Mouse (Mus musculus): ENCODE measurements around the gene Patl2. TPM values are rescaled to one million over a fixed set of nuclear protein-coding genes. Genes with fewer than 3 reads are reported as not detected.

Gene Patl2
- polyA plus RNA-seq (2015; fragmentation: Nextera tagmentation; extraction: Ambion mirVana), result not detected in 2 replicates

- WGBS, result 81% methylated on average over 17 of the region's 17 CpGs
- no peak within 1 kb of the TSS for H3K9ac ChIP-seq
- no peak for ATAC-seq (ENCODE audit: insufficient number of reproducible peaks, low FRiP score, low TSS enrichment, low read depth)
Observed at GRCm38 (mm10) chr2:122186106-122186505, at the start of gene Patl2, which contains the start of gene Terb2. TSS of gene Patl2 (minus strand) at chr2:122186189. TSS of gene Terb2 (plus strand) at chr2:122186272.

GRCm38 (mm10) chr2:122235425-122235824, 49.4 kb upstream of the Patl2 start:
- 82% methylated on average over 2 of the region's 2 CpGs for WGBS
- Histone ChIP-seq H3K9me3 (no peaks in the 10 kb centered on the region), H3K36me3 (no peaks in the 10 kb centered on the region), H3K27ac (no peak overlapping the region), H3K9ac (no peak overlapping the region), H3K4me3 (peak overlapping the region; percentile 60), H3K4me1 (peaks cover 13% of the 10 kb centered on the region; the same call in 1 of the 2 replicates), H3K4me2 (peak overlapping the region; percentile 81), H3K27me3 (no peaks in the 10 kb centered on the region)
- ATAC-seq (ENCODE audit: insufficient number of reproducible peaks, low FRiP score, low TSS enrichment, low read depth), result no peak

More at GRCm38 (mm10) chr2:122186106-122186505, at the start of gene Patl2, which contains the start of gene Terb2:
- no peaks in the 10 kb centered on the region for H3K27me3 ChIP-seq
- no peaks in the 10 kb centered on the region for H3K9me3 ChIP-seq
- no peaks in the 10 kb centered on the region for H3K36me3 ChIP-seq
- H3K4me3 ChIP-seq, result no peak within 1 kb of the TSS
- no peak within 1 kb of the TSS for H3K27ac ChIP-seq
- 0 out of 2 replicates have a peak, but pooled peaks cover 3% of the 10 kb centered on the region for H3K4me1 ChIP-seq
- no peak within 1 kb of the TSS for H3K4me2 ChIP-seq

- peak within 1 kb of the TSS; percentile 60 for H3K4me3 ChIP-seq
- peak; percentile 88 for ATAC-seq (ENCODE audit: insufficient number of reproducible peaks, low FRiP score, low TSS enrichment, low read depth)
- H3K27ac ChIP-seq, result peak within 1 kb of the TSS; percentile 80; the same call in 1 of the 2 replicates
- under 1% methylated on average over 34 of the region's 35 CpGs for WGBS
- H3K4me1 ChIP-seq, result peaks cover 13% of the 10 kb centered on the region; the same call in 1 of the 2 replicates
- no peaks in the 10 kb centered on the region for H3K36me3 ChIP-seq
- H3K9me3 ChIP-seq, result no peaks in the 10 kb centered on the region
- H3K27me3 ChIP-seq, result no peaks in the 10 kb centered on the region
- peak within 1 kb of the TSS; percentile 26 for H3K9ac ChIP-seq
- peak within 1 kb of the TSS; percentile 81 for H3K4me2 ChIP-seq
Observed at GRCm38 (mm10) chr2:122234611-122235288, 48.8 kb upstream of the Patl2 start, which contains the start of gene Sord. TSS of gene Sord (plus strand) at chr2:122234749.

GRCm38 (mm10) chr2:122233759-122234557, 48.0 kb upstream of the Patl2 start:
- Histone ChIP-seq H3K9ac (0 out of 2 replicates have a peak overlapping the region, but pooled peaks have one; percentile 26), H3K27ac (peak overlapping the region; percentile 80; the same call in 1 of the 2 replicates), H3K4me1 (peaks cover 13% of the 10 kb centered on the region; the same call in 1 of the 2 replicates), H3K4me2 (peak overlapping the region; percentile 81), H3K4me3 (peak overlapping the region; percentile 60), H3K27me3 (no peaks in the 10 kb centered on the region), H3K36me3 (no peaks in the 10 kb centered on the region), H3K9me3 (no peaks in the 10 kb centered on the region)
- 6% methylated on average over 26 of the region's 26 CpGs for whole genome bisulfite sequencing
- ATAC-seq (ENCODE audit: insufficient number of reproducible peaks, low FRiP score, low TSS enrichment, low read depth), result no peak

- no peaks in the 10 kb centered on the region for H3K36me3 ChIP-seq
- H3K9ac ChIP-seq, result no peak overlapping the region
- H3K4me3 ChIP-seq, result no peak overlapping the region; the same call in 1 of the 2 replicates
- no peaks in the 10 kb centered on the region for H3K27me3 ChIP-seq
- H3K4me1 ChIP-seq, result peaks cover 13% of the 10 kb centered on the region; the same call in 1 of the 2 replicates
- H3K9me3 ChIP-seq, result no peaks in the 10 kb centered on the region
- no peak overlapping the region for H3K27ac ChIP-seq
- 56% methylated on average over 5 of the region's 5 CpGs for WGBS
- ATAC-seq (ENCODE audit: insufficient number of reproducible peaks, low FRiP score, low TSS enrichment, low read depth), result no peak
- peak overlapping the region; percentile 81; the same call in 1 of the 2 replicates for H3K4me2 ChIP-seq
Observed at GRCm38 (mm10) chr2:122233341-122233740, 47.4 kb upstream of the Patl2 start.

GRCm38 (mm10) chr2:122231616-122232015, 45.6 kb upstream of the Patl2 start:
- Histone ChIP-seq H3K36me3 (no peaks in the 10 kb centered on the region), H3K9ac (no peak overlapping the region), H3K4me1 (peaks cover 13% of the 10 kb centered on the region; the same call in 1 of the 2 replicates), H3K27ac (no peak overlapping the region), H3K9me3 (no peaks in the 10 kb centered on the region), H3K4me2 (no peak overlapping the region), H3K27me3 (no peaks in the 10 kb centered on the region), H3K4me3 (no peak overlapping the region)
- WGBS, result 86% methylated on average over 9 of the region's 9 CpGs
- no peak for ATAC-seq (ENCODE audit: insufficient number of reproducible peaks, low FRiP score, low TSS enrichment, low read depth)

- no peak overlapping the region for H3K4me2 ChIP-seq
- H3K9ac ChIP-seq, result no peak overlapping the region
- no peak overlapping the region for H3K27ac ChIP-seq
- peaks cover 10% of the 10 kb centered on the region; the same call in 1 of the 2 replicates for H3K4me1 ChIP-seq
- H3K36me3 ChIP-seq, result no peaks in the 10 kb centered on the region
- H3K27me3 ChIP-seq, result no peaks in the 10 kb centered on the region
- H3K9me3 ChIP-seq, result no peaks in the 10 kb centered on the region
- WGBS, result 71% methylated on average over 6 of the region's 6 CpGs
- ATAC-seq (ENCODE audit: insufficient number of reproducible peaks, low FRiP score, low TSS enrichment, low read depth), result no peak
- no peak overlapping the region for H3K4me3 ChIP-seq
Observed at GRCm38 (mm10) chr2:122230395-122230794, 44.4 kb upstream of the Patl2 start.

GRCm38 (mm10) chr2:122223654-122224053, 37.7 kb upstream of the Patl2 start:
- H3K9me3 ChIP-seq, result no peaks in the 10 kb centered on the region
- no peaks in the 10 kb centered on the region for H3K36me3 ChIP-seq
- ATAC-seq (ENCODE audit: insufficient number of reproducible peaks, low FRiP score, low TSS enrichment, low read depth), result no peak
- H3K27me3 ChIP-seq, result no peaks in the 10 kb centered on the region
- no peak overlapping the region for H3K4me3 ChIP-seq
- H3K4me1 ChIP-seq, result no peaks in the 10 kb centered on the region
- no peak overlapping the region for H3K9ac ChIP-seq
- H3K27ac ChIP-seq, result no peak overlapping the region
- H3K4me2 ChIP-seq, result no peak overlapping the region

GRCm38 (mm10) chr2:122222272-122222671, 36.3 kb upstream of the Patl2 start:
- H3K9ac ChIP-seq, result no peak overlapping the region
- H3K9me3 ChIP-seq, result no peaks in the 10 kb centered on the region
- no peaks in the 10 kb centered on the region for H3K4me1 ChIP-seq
- 84% methylated on average over 5 of the region's 5 CpGs for WGBS
- no peaks in the 10 kb centered on the region for H3K36me3 ChIP-seq
- no peak overlapping the region for H3K27ac ChIP-seq
- ATAC-seq (ENCODE audit: insufficient number of reproducible peaks, low FRiP score, low TSS enrichment, low read depth), result no peak
- no peak overlapping the region for H3K4me2 ChIP-seq
- H3K27me3 ChIP-seq, result no peaks in the 10 kb centered on the region
- no peak overlapping the region for H3K4me3 ChIP-seq

- no peaks in the 10 kb centered on the region for H3K9me3 ChIP-seq
- H3K27me3 ChIP-seq, result no peaks in the 10 kb centered on the region
- no peak overlapping the region for H3K9ac ChIP-seq
- H3K27ac ChIP-seq, result no peak overlapping the region
- H3K4me2 ChIP-seq, result no peak overlapping the region
- no peak overlapping the region for H3K4me3 ChIP-seq
- H3K36me3 ChIP-seq, result no peaks in the 10 kb centered on the region
- no peak for ATAC-seq (ENCODE audit: insufficient number of reproducible peaks, low FRiP score, low TSS enrichment, low read depth)
- 16% methylated on average over 5 of the region's 5 CpGs for WGBS
- no peaks in the 10 kb centered on the region for H3K4me1 ChIP-seq
Observed at GRCm38 (mm10) chr2:122221798-122222197, 35.8 kb upstream of the Patl2 start.

GRCm38 (mm10) chr2:122221378-122221777, 35.4 kb upstream of the Patl2 start:
- Histone ChIP-seq H3K4me3 (no peak overlapping the region), H3K36me3 (no peaks in the 10 kb centered on the region), H3K9me3 (no peaks in the 10 kb centered on the region), H3K27ac (no peak overlapping the region), H3K9ac (no peak overlapping the region), H3K4me2 (no peak overlapping the region), H3K27me3 (no peaks in the 10 kb centered on the region), H3K4me1 (no peaks in the 10 kb centered on the region)
- WGBS, result 52% methylated on average over 4 of the region's 4 CpGs
- ATAC-seq (ENCODE audit: insufficient number of reproducible peaks, low FRiP score, low TSS enrichment, low read depth), result no peak

GRCm38 (mm10) chr2:122218234-122218633, 32.2 kb upstream of the Patl2 start:
- Histone ChIP-seq H3K4me1 (no peaks in the 10 kb centered on the region), H3K27ac (no peak overlapping the region), H3K9me3 (no peaks in the 10 kb centered on the region), H3K4me2 (no peak overlapping the region), H3K27me3 (no peaks in the 10 kb centered on the region), H3K4me3 (no peak overlapping the region), H3K9ac (no peak overlapping the region), H3K36me3 (no peaks in the 10 kb centered on the region)
- 77% methylated on average over 2 of the region's 2 CpGs for WGBS
- no peak for ATAC-seq (ENCODE audit: insufficient number of reproducible peaks, low FRiP score, low TSS enrichment, low read depth)

All from limb, embryonic 15.5 days (tissue).